Mouse (Mus musculus) spleen, adult 2 months (tissue): ENCODE results near the gene Ctnna2. TPM values are rescaled to one million over a fixed set of nuclear protein-coding genes. Genes with fewer than 3 reads are reported as not detected.

ENCODE experiments used
- DNase-seq, 2 experiments: peaks; one replicate each; pipeline versions ENCODE4 v3.0.0 to v3.0.0-alpha.2; 2012 to 2021; ENCODE audit warnings: low spot score in 2 of 2, low read depth in 1 of 2
- H3K27ac ChIP-seq: fragments of 200-500 bp; 2 replicates; pipeline ENCODE4 v1.5.1; 2012; ENCODE audit warnings: low read length, inconsistent platforms; ENCODE audit not compliant: insufficient read depth
- H3K27me3 ChIP-seq: fragments of 200-500 bp; 2 replicates; pipeline ENCODE4 v1.6.1; 2012; ENCODE audit warnings: mild to moderate bottlenecking, moderate library complexity, low read length, inconsistent platforms; ENCODE audit not compliant: control insufficient read depth, insufficient read depth
- H3K36me3 ChIP-seq: fragments of 200-500 bp; 2 replicates; pipeline ENCODE4 v1.6.1; 2012; ENCODE audit warnings: mild to moderate bottlenecking, low read length, inconsistent platforms; ENCODE audit not compliant: control insufficient read depth, insufficient read depth
- H3K4me1 ChIP-seq: fragments of 200-500 bp; 2 replicates; pipeline ENCODE4 v1.6.1; 2011; ENCODE audit warnings: inconsistent platforms; ENCODE audit not compliant: control insufficient read depth, insufficient read depth, insufficient read length
- H3K4me3 ChIP-seq: fragments of 200-500 bp; 2 replicates; pipeline ENCODE4 v1.5.1; 2011; ENCODE audit warnings: mild to moderate bottlenecking, inconsistent platforms; ENCODE audit not compliant: insufficient read depth, insufficient read length; ENCODE audit errors: extremely low read depth
- CTCF ChIP-seq: fragments of 200-500 bp; IDR thresholded peaks from 2 replicates; pipeline ENCODE4 v1.5.1; 2011; ENCODE audit warnings: mild to moderate bottlenecking, inconsistent platforms; ENCODE audit not compliant: insufficient read depth, insufficient read length, insufficient replicate concordance; ENCODE audit errors: extremely low read depth
- POLR2A ChIP-seq: fragments of 200-500 bp; IDR thresholded peaks from 2 replicates; pipeline ENCODE4 v1.6.1; 2011; ENCODE audit warnings: low read depth, low read length, inconsistent platforms
- WGBS: fragments of 180-500 bp; shearing (Covaris S2); methylation state at CpG from one replicate; pipeline ENCODE4 v1.1.7; 2018; 5-methylcytosine and 5-hydroxymethylcytosine counted together
- polyA plus RNA-seq: library from polyadenylated mRNA; depleted of rRNA; stranded (reverse); fragments of >200 nt; gene quantifications from 2 replicates; pipeline ENCODE4 v1.2.3, GENCODE M21; 2012

Ctnna2 gene
- polyA plus RNA-seq, 1 experiment: 0.05 TPM

DNA sequence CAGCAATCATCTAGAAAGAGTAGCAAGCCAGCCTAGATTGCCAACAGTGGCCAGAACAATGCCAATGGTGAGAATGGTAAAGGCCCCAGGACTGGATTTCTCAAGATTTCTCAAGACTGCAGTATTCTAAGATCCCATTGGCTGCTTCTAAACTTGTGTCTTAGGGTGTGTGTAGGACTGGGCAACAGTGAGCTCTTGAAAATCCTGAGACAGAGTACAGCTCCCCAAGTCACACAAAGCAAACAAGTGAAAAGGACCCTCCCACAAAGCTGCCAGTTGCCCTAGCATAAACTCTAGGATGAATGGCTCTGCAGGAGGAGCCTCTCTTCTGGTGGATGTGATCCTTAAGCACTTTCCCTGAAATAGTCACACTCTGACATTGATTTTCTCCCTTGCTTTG lies 235.8 kb downstream of the Ctnna2 start:
- TF ChIP-seq POLR2A (no peak), CTCF (no peak)
- no peak overlapping the region for H3K4me3 ChIP-seq
- no peaks in the 10 kb centered on the region for H3K4me1 ChIP-seq
- H3K27ac ChIP-seq: no peak overlapping the region
- no peaks in the 10 kb centered on the region for H3K36me3 ChIP-seq
- no peaks in the 10 kb centered on the region for H3K27me3 ChIP-seq
- no peak for DNase-seq

DNA sequence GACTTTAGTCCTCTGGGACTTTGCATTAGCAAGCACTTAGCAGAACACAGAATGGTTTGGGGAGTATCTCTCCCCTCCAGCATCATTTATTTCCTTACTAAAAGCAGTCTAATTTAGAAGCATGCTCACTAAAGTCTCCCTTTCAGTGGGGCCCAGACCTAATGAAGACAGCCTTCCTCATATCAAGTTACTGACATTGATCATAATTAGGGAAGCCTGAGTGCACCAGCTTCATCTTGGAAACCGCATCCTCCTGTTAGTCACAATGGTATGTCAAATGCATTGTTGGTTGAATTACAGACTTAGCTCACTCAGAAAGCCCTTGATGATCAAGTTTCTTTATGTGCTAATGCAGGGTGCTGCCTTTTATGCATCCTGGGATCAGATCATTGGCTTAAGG lies 236.5 kb downstream of the Ctnna2 start:
- no peaks in the 10 kb centered on the region for H3K4me1 ChIP-seq
- no peak overlapping the region for H3K27ac ChIP-seq
- WGBS: 77% methylated on average over 1 of the region's 1 CpGs
- no peaks in the 10 kb centered on the region for H3K36me3 ChIP-seq
- no peak for TF ChIP-seq POLR2A
- no peak for TF ChIP-seq CTCF
- no peaks in the 10 kb centered on the region for H3K27me3 ChIP-seq
- no peak overlapping the region for H3K4me3 ChIP-seq
- no peak for DNase-seq

DNA sequence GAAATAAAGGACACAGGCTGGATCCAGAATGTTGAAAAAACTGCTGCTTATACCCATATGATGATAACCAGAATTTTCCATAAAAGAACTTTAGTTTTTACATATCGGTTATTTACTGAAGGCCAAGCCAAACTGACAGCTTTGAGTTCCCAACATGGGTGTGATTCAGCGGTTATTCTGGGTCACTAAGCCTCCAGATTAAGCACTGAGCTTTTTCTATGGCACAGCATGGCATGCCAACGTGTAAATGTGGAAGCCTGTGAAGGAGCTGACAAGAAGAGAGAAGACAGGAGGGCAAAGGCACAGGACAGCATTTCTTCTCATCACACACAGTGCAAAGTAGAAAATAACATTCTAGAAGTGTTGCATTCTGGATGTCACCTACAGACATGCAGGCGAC lies 240.9 kb downstream of the Ctnna2 start:
- H3K4me1 ChIP-seq: no peaks in the 10 kb centered on the region
- H3K36me3 ChIP-seq: no peaks in the 10 kb centered on the region
- H3K27me3 ChIP-seq: no peaks in the 10 kb centered on the region
- no peak overlapping the region for H3K4me3 ChIP-seq
- 68% methylated on average over 4 of the region's 4 CpGs for WGBS
- TF ChIP-seq POLR2A: no peak
- no peak for TF ChIP-seq CTCF
- no peak overlapping the region for H3K27ac ChIP-seq
- DNase-seq: no peak

DNA sequence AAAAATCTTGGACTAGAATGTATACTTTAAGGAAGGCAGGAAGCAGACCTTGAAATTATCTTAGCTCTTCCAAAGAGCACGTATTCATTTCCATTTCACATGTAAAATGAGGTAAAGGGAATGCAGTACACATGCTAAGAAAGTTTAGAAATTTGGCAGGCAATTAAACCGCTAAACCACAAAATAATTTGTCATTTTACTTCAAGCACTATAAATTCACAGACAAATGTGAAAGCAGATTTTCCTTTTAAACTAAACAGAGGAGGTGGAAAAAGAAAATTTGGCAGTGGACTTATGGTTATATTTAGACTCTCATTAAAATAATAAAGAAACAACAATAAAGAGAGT lies 254.6 kb downstream of the Ctnna2 start:
- WGBS: 76% methylated on average over 2 of the region's 2 CpGs
- no peaks in the 10 kb centered on the region for H3K27me3 ChIP-seq
- H3K27ac ChIP-seq: no peak overlapping the region
- TF ChIP-seq POLR2A: no peak
- no peak for TF ChIP-seq CTCF
- DNase-seq: no peak
- H3K4me1 ChIP-seq: no peaks in the 10 kb centered on the region
- no peak overlapping the region for H3K4me3 ChIP-seq
- no peaks in the 10 kb centered on the region for H3K36me3 ChIP-seq

DNA sequence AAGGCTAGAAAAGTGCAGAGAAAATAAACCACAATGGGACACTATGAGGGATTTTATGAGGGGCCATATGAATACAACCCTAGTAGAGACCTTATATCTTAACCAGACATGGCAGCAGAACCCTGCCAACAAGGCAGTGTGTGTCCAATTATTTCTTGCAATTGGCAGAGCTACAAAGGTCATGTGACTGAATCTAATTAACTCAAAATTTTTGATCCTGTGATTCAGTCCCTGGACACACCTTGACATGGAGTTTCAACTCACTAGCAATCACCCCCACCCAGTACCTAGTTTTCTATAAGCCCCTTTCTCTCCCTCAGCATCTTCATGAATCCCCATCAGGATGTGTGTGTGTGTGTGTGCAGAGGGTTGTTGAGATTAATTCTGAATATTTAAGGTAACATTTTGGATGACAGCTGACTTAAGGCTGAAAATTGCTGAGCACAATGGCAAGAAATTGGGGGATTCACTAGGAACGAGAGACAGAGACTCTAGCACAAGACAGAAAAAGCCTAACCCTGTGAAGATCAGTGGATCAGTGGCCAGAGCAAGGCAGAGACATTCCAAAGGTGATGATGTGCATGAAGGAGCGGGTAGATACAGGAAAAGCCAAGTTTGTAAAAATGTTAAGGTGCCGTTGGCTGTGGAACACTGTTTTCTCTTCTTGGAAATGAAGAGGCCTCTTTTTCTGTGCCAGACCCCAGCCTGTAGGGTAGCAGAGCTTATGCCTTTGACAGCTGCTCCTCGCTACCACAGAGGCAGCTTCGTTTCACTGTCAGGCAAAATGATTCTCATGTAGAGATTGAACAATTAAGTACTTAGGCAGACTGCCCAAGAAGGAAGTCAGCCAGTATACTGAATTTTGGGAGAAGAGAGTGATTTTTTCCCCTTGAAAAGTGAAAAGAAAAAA lies 255.2 kb downstream of the Ctnna2 start:
- no peak overlapping the region for H3K27ac ChIP-seq
- 72% methylated on average over 5 of the region's 5 CpGs for WGBS
- H3K4me1 ChIP-seq: no peaks in the 10 kb centered on the region
- no peak for TF ChIP-seq POLR2A
- no peak for TF ChIP-seq CTCF
- H3K4me3 ChIP-seq: no peak overlapping the region
- no peaks in the 10 kb centered on the region for H3K36me3 ChIP-seq
- DNase-seq: no peak
- no peaks in the 10 kb centered on the region for H3K27me3 ChIP-seq

DNA sequence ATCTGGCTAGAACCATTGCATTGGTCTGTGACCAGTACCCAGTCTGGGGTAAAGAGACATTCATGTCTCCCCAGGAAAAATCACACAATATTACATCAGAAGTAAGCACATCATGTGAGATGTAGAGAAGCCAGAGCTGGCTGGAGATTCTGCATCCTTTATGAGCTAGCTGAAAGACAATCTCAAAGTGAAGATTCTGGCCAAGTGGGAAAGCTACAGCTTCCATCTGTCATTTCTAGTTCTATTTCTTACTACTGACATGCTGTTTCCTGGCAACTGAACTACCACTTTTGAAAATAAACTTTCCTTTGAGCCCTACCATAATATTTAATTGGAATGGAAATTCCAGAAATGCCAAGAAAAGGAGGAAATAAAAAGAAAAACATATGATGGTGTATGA lies 285.4 kb downstream of the Ctnna2 start:
- TF ChIP-seq CTCF (no peak), POLR2A (no peak)
- no peaks in the 10 kb centered on the region for H3K36me3 ChIP-seq
- no peaks in the 10 kb centered on the region for H3K4me1 ChIP-seq
- no peak overlapping the region for H3K4me3 ChIP-seq
- no peak overlapping the region for H3K27ac ChIP-seq
- no peaks in the 10 kb centered on the region for H3K27me3 ChIP-seq
- DNase-seq: no peak

DNA sequence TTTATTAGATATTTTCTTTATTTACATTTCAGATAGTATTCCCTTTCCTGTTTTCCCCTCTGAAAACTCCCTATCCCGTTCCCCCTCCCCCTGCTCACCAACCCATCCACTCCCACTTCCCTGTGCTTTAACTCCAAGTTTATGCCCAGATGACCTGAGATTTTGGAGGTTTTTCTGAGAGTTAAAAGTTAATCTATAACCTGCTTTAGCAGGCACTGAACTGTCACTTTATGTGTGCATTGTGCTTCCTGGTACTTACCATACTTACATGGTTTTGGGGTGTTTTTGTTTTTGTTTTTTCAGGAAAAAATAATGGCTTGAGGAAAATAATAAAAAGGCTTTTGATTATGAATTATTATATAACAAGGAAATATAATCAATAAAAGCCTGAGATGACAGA lies 292.3 kb downstream of the Ctnna2 start:
- no peak for DNase-seq
- Histone ChIP-seq H3K36me3 (no peaks in the 10 kb centered on the region), H3K27ac (no peak overlapping the region), H3K27me3 (no peaks in the 10 kb centered on the region), H3K4me3 (no peak overlapping the region), H3K4me1 (no peaks in the 10 kb centered on the region)
- TF ChIP-seq POLR2A (no peak), CTCF (no peak)
- 67% methylated on average over 1 of the region's 1 CpGs for WGBS
